Mouse (Mus musculus): ENCODE data around the gene Tspan14.
A peak's percentile ranks its signal among the peaks of the same experiment; 100 is the strongest.

Tspan14 gene

DNA sequence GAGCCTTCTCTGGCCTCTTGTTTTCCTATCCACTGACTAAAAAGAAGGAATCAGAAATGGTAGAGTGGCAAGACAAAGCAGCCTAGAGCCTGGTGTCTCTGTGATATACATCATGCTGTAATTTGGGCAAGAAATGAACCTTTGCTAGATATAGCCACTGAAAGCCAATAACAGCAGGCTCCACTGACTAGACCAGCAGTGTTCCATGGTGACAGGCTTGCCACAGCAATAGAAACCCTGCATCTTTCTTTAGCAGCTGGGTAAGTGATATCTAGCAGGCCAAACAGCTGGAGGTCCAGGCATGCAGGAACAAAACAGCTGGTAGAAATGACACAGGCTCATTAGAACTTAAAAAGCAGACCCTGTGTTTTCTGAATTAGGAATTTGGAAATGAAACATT is 92.0 kb downstream of the Tspan14 start:
- DNase-seq (ENCODE audit: low spot score), result no peak

DNA sequence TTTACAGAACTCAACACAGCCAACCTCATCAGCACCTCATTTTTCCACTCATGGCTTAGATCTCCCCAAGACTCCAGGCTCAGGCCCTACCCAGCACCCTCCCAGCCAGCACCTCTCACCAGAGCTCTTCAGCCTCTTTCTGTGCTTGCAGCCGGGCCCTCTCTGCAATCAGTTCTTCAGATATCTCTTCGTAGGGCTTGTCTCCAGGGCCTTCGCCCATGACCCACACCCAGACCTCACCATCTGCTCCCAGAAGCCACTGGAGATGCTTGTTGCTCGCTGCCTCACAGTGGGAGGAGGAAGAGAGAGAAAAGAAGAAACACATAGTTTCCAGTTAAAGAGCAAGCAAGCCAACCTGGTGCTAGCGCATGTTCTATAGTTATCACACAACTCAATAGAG is 92.6 kb downstream of the Tspan14 start:
- DNase-seq (ENCODE audit: low spot score), result no peak

DNA sequence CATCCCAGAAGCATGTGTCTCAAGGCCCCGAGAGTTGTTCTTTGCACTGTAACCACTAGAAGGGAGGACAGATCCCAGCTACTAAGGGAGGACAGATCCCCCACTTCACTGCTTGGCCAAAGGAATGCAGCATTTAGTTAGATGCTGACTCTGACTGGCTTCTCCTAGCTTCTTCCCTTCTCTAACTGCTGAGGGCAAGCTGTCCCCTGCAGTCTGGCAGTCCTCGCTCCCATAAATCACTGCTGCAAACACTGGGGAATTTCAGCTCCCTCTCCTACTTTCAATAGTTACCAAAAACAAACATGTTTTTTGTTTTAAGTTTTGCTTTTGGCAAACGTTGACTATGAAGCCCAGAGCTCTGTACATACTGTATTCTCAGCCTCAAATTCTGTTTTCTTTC is 96.0 kb downstream of the Tspan14 start:
- peak; percentile 42 for DNase-seq (ENCODE audit: low spot score)

DNA sequence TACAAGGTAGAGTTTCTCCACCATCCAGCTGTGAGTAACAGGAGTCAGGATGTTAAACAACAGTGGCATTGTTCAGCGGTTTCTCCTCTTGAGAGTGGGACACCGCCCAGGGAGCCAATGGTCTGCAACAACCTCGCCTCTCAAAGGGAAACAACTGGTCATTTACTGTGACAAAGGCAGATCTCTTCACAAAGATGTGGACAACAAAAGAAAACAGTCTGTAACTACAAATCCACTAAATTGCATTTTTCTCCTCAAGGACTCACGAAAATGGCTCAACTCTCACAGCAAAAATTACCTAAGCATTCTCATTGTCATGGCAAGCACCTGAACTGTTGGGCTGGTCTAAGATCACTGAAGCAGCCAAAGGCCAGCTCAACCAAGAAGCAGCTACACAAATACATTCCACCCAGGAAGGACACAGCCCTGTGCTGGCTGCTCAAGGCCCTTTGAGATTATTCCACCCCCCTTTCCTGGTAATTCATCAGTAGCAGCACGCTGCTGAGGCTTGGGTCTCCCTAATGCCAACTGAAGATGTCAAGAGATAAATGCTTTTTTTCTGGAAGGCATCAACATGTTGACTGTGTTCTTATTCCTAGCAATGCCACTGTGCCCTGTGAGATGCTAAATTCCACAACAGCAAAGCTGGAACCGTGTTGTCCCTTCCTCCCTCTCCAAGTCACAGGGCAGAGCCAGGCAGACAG is 101.6 kb downstream of the Tspan14 start:
- no peak for DNase-seq (ENCODE audit: low spot score)

DNA sequence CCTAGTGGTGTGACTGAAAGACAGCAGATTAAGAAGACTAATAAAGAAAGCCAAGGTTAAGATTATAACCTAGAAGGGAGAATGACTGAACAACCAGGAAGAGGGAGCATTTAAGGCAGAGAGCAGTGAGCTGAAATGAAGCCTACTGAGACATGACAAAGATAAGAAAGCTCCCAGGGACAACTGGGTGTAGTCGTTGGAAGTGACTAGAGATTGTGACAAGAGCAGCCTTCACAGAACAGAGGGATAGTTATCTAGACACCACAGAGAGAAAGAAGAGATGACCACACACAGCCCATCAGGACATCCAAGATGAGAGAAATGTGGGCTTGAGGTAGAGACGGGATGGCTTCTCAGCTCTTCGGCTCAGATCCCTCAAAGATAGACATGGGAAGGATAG is 102.9 kb downstream of the Tspan14 start:
- DNase-seq (ENCODE audit: low spot score), result no peak

DNA sequence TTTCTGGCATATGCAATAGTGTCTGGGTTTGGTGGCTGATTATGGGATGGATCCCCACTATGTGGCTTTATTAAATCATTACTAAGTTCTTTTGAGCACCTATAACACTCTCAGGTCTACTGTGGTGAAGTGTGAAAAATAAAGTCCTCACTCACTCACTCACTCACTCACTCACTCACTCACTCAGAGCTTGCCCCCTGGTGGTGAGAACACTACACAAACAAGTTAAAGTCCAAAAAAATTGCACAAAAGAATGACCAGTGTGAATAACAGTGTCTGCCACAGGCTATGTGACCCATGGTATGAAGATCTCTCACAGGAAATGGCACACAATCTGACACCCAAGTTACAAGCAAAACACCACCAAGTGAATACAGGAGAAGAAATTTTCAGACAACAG is 103.6 kb downstream of the Tspan14 start:
- no peak for DNase-seq (ENCODE audit: low spot score)
